Mouse (Mus musculus) hindbrain, embryonic 13.5 days (tissue): ENCODE measurements around the gene Twnk. TPM values are rescaled to one million over a fixed set of nuclear protein-coding genes. Genes with fewer than 3 reads are reported as not detected.

Experiments
- ATAC-seq: fragments of 200-750 bp; cut with Nextera tagmentation; 2 replicates; pipeline ENCODE4 v1.8.0; 2017; ENCODE audit warnings: moderate TSS enrichment; ENCODE audit not compliant: low FRiP score
- H3K27ac ChIP-seq: fragments of 300-500 bp; sonication (generic); 2 replicates; pipeline ENCODE4 v1.5.1; 2015; ENCODE audit warnings: inconsistent platforms, mild to moderate bottlenecking, moderate library complexity
- H3K27me3 ChIP-seq: fragments of 300-500 bp; sonication (generic); 2 replicates; pipeline ENCODE4 v1.6.1; 2015; ENCODE audit warnings: mild to moderate bottlenecking, inconsistent platforms
- H3K36me3 ChIP-seq: fragments of 300-500 bp; sonication (generic); 2 replicates; pipeline ENCODE4 v1.6.1; 2015; ENCODE audit warnings: mild to moderate bottlenecking, inconsistent platforms
- H3K4me1 ChIP-seq: fragments of 300-500 bp; sonication (generic); replicated peaks from 2 replicates; pipeline ENCODE4 v1.6.1; 2015; ENCODE audit warnings: inconsistent platforms
- H3K4me2 ChIP-seq: fragments of 300-500 bp; sonication (generic); 2 replicates; pipeline ENCODE4 v1.6.1; 2015; ENCODE audit warnings: inconsistent platforms, mild to moderate bottlenecking, moderate library complexity
- H3K4me3 ChIP-seq: fragments of 300-500 bp; sonication (generic); 2 replicates; pipeline ENCODE4 v1.5.1; 2015; ENCODE audit warnings: mild to moderate bottlenecking, inconsistent platforms
- H3K9ac ChIP-seq: fragments of 300-500 bp; sonication (generic); 2 replicates; pipeline ENCODE4 v1.6.1; 2015; ENCODE audit warnings: mild to moderate bottlenecking, inconsistent platforms
- H3K9me3 ChIP-seq: fragments of 300-500 bp; sonication (generic); 2 replicates; pipeline ENCODE4 v1.6.1; 2016; ENCODE audit warnings: inconsistent platforms
- WGBS: fragments of 180-500 bp; shearing (Covaris S2); methylation state at CpG from one replicate; pipeline ENCODE4 v1.1.7; 2015; 5-methylcytosine and 5-hydroxymethylcytosine counted together
- polyA plus RNA-seq: library from polyadenylated mRNA; unstranded; fragments of >200 nt; fragmentation: Nextera tagmentation; extraction: Ambion mirVana; gene quantifications from 2 replicates; pipeline ENCODE4 v1.2.1, GENCODE M21; 2015

Gene Twnk
- polyA plus RNA-seq, 1 experiment from 2014 or later: 17.0 TPM

DNA sequence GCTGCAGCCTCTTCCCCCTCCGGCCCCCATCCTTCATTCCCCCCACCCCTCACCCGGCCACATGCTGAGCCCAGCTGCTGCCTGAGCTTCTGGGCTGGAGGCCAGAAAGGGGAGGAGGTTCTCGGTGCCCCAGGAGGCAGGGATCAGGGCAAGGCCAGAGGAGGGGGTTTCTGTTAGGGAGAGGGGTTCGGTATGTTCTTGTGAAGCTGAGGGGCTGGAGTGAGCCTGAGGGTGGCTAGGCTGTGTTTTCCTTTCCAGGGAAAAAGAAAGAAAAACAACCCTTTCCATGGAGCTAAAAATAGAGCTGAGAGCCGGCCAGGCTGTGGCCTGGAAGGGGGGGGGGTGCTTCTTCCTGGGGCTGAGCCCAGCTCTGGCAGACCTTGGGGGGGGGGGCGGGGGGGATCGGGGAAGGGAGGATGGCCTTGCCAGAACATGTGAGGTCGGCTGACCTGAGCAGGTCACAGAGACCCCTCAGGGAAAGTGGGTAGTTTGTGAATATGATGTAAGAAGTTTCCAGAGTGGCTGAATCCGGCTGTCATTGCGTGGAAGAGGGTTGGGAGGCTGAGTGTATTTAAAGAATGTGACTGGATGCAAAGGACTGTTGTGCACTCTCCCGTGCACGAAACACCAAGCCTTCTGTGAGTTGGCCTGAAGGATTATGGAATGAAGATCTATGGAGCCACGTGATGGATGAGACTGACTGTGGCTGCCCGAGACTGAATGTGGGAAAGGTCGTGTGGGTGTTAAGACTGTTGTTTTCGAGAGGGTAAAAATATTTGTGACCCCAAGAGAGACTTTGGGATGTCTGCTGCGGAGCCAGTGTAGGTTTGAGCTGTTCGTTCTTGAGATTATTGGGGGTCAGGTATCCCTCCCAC, 11.1 kb downstream of the Twnk start:
- Histone ChIP-seq H3K4me1 (peaks cover 69% of the 10 kb centered on the region), H3K36me3 (peaks cover 12% of the 10 kb centered on the region), H3K27ac (peak overlapping the region; percentile 96), H3K4me2 (peak overlapping the region; percentile 90), H3K27me3 (0 out of 2 replicates have a peak, but pooled peaks cover 2% of the 10 kb centered on the region), H3K4me3 (peak overlapping the region; percentile 65), H3K9ac (peak overlapping the region; percentile 87), H3K9me3 (no peaks in the 10 kb centered on the region)
- peak; percentile 34 for ATAC-seq
- WGBS: 2% methylated on average over 17 of the region's 18 CpGs

GRCm38 (mm10) chr19:45017216-45017771, 11.8 kb downstream of the Twnk start:
- Histone ChIP-seq H3K4me1 (peaks cover 70% of the 10 kb centered on the region), H3K4me3 (peak overlapping the region; percentile 65), H3K9ac (peak overlapping the region; percentile 87), H3K27ac (peak overlapping the region; percentile 96), H3K27me3 (0 out of 2 replicates have a peak, but pooled peaks cover 2% of the 10 kb centered on the region), H3K36me3 (0 out of 2 replicates have a peak, but pooled peaks cover 7% of the 10 kb centered on the region), H3K9me3 (no peaks in the 10 kb centered on the region), H3K4me2 (peak overlapping the region; percentile 90)
- peak; percentile 57 for ATAC-seq
- WGBS: 2% methylated on average over 18 of the region's 27 CpGs

GRCm38 (mm10) chr19:45017909-45018308, 12.4 kb downstream of the Twnk start:
- Histone ChIP-seq H3K4me3 (peak overlapping the region; percentile 65), H3K36me3 (0 out of 2 replicates have a peak, but pooled peaks cover 9% of the 10 kb centered on the region), H3K27me3 (0 out of 2 replicates have a peak, but pooled peaks cover 2% of the 10 kb centered on the region), H3K27ac (peak overlapping the region; percentile 96), H3K4me1 (peaks cover 67% of the 10 kb centered on the region), H3K9ac (peak overlapping the region; percentile 87), H3K9me3 (no peaks in the 10 kb centered on the region), H3K4me2 (peak overlapping the region; percentile 90)
- peak; percentile 72 for ATAC-seq
- WGBS: under 1% methylated on average over 48 of the region's 48 CpGs

DNA sequence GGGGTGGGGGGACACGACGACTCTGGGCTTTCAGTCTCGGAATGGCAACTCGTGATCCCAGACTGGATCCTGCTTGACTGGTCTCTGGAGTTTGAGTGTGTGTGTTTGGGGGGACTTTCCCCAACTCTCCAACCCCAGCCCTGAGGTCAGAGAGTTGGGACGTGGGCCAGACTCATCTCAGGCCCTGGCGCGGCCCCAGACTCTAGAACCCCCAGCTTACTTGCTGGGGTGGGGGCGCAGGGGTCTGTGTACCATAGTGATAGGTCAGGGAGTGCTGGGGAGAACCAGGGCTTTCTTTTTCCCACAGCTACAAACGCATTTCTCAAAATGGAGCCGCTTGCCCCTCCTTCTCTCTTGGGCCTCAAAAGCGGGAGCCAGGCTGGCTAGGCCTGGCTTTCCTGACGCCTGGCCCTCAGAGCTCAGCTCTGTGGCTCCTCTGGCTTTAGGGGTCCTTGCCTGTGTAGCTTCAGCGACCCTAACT, 12.9 kb downstream of the Twnk start:
- Histone ChIP-seq H3K9me3 (no peaks in the 10 kb centered on the region), H3K27me3 (0 out of 2 replicates have a peak, but pooled peaks cover 2% of the 10 kb centered on the region), H3K27ac (peak overlapping the region; percentile 96), H3K4me3 (peak overlapping the region; percentile 65), H3K4me2 (peak overlapping the region; percentile 90), H3K9ac (peak overlapping the region; percentile 87), H3K4me1 (peaks cover 67% of the 10 kb centered on the region), H3K36me3 (peaks cover 10% of the 10 kb centered on the region)
- peak; percentile 14 for ATAC-seq
- 0% methylated on average over 13 of the region's 13 CpGs for WGBS

DNA sequence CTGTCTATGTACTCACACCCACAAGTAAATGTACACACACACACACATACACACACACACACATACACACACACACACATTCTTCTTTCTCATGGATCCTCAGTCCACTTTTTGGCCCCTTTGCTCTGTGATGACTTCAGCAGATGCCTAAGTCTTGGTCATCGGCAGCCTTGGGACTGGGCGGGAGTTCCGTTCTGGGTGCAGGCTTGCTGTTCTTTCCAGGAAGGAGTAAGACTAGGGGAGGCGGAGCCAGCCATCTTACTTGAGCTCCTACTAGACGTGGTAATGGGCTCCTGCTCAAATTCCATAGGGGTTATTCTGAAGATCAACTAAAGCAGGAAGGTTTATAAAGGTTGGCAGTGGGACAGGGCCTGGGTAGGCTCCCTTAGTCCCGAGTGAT, 14.9 kb downstream of the Twnk start:
- no peaks in the 10 kb centered on the region for H3K9me3 ChIP-seq
- H3K4me2 ChIP-seq: 0 out of 2 replicates have a peak overlapping the region, but pooled peaks have one; percentile 16
- H3K27me3 ChIP-seq: 0 out of 2 replicates have a peak, but pooled peaks cover 2% of the 10 kb centered on the region
- no peak for ATAC-seq
- H3K36me3 ChIP-seq: peaks cover 26% of the 10 kb centered on the region
- H3K27ac ChIP-seq: no peak overlapping the region
- peak overlapping the region; percentile 39; the same call in 1 of the 2 replicates for H3K9ac ChIP-seq
- H3K4me3 ChIP-seq: no peak overlapping the region
- WGBS: 68% methylated on average over 6 of the region's 6 CpGs
- peaks cover 63% of the 10 kb centered on the region for H3K4me1 ChIP-seq

GRCm38 (mm10) chr19:45021362-45021761, 15.9 kb downstream of the Twnk start:
- H3K4me2 ChIP-seq: 0 out of 2 replicates have a peak overlapping the region, but pooled peaks have one; percentile 15
- no peaks in the 10 kb centered on the region for H3K27me3 ChIP-seq
- 90% methylated on average over 15 of the region's 15 CpGs for WGBS
- H3K4me3 ChIP-seq: no peak overlapping the region
- H3K9ac ChIP-seq: peak overlapping the region; percentile 39; the same call in 1 of the 2 replicates
- H3K4me1 ChIP-seq: peaks cover 53% of the 10 kb centered on the region
- H3K36me3 ChIP-seq: peaks cover 36% of the 10 kb centered on the region
- H3K9me3 ChIP-seq: no peaks in the 10 kb centered on the region
- H3K27ac ChIP-seq: no peak overlapping the region
- no peak for ATAC-seq

- H3K27me3 ChIP-seq: no peaks in the 10 kb centered on the region
- no peak overlapping the region for H3K4me2 ChIP-seq
- H3K27ac ChIP-seq: no peak overlapping the region
- 83% methylated on average over 11 of the region's 11 CpGs for WGBS
- no peaks in the 10 kb centered on the region for H3K9me3 ChIP-seq
- peaks cover 52% of the 10 kb centered on the region for H3K4me1 ChIP-seq
- H3K4me3 ChIP-seq: no peak overlapping the region
- no peak overlapping the region for H3K9ac ChIP-seq
- no peak for ATAC-seq
- H3K36me3 ChIP-seq: peaks cover 57% of the 10 kb centered on the region
Observed at GRCm38 (mm10) chr19:45023993-45024392, 18.5 kb downstream of the Twnk start.

- Histone ChIP-seq H3K27me3 (no peaks in the 10 kb centered on the region), H3K36me3 (peaks cover 57% of the 10 kb centered on the region), H3K9ac (no peak overlapping the region), H3K4me2 (no peak overlapping the region), H3K9me3 (no peaks in the 10 kb centered on the region), H3K27ac (no peak overlapping the region; the same call in 1 of the 2 replicates), H3K4me3 (no peak overlapping the region), H3K4me1 (peaks cover 44% of the 10 kb centered on the region)
- no peak for ATAC-seq
- WGBS: 86% methylated on average over 20 of the region's 20 CpGs
Observed at GRCm38 (mm10) chr19:45024775-45025174, 19.3 kb downstream of the Twnk start.

GRCm38 (mm10) chr19:45025937-45026568, 20.6 kb downstream of the Twnk start:
- Histone ChIP-seq H3K36me3 (peaks cover 57% of the 10 kb centered on the region), H3K4me3 (no peak overlapping the region), H3K9me3 (no peaks in the 10 kb centered on the region), H3K9ac (no peak overlapping the region; the same call in 1 of the 2 replicates), H3K27me3 (no peaks in the 10 kb centered on the region), H3K4me1 (peaks cover 41% of the 10 kb centered on the region), H3K27ac (no peak overlapping the region), H3K4me2 (no peak overlapping the region)
- WGBS: 93% methylated on average over 37 of the region's 37 CpGs
- ATAC-seq: no peak

- Histone ChIP-seq H3K4me3 (no peak overlapping the region), H3K9me3 (no peaks in the 10 kb centered on the region), H3K36me3 (peaks cover 51% of the 10 kb centered on the region), H3K27ac (no peak overlapping the region), H3K9ac (no peak overlapping the region), H3K4me1 (peaks cover 42% of the 10 kb centered on the region), H3K27me3 (no peaks in the 10 kb centered on the region), H3K4me2 (no peak overlapping the region)
- ATAC-seq: no peak
- WGBS: 86% methylated on average over 6 of the region's 6 CpGs
Observed at GRCm38 (mm10) chr19:45026958-45027670, 21.7 kb downstream of the Twnk start.

DNA sequence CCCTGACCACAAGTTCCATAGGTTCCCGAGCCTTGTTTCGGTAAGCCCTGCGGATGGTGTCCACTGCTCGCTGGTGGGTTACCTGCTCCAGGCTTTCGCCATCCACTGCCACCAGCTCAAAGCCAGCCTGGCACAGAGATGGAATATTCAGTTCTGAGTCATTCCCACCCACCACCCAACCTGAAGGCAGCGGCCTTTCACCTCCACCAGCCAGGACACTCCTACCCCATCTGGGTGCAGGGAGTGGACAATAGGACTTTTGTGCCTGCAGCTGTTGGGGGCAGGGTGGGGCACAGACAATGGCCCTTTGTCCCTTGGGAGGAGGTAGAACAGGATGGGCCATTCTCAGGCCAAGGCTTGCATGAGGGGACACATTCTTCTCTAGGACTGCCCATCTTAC, 22.4 kb downstream of the Twnk start:
- H3K4me1 ChIP-seq: peaks cover 49% of the 10 kb centered on the region
- no peak overlapping the region for H3K4me2 ChIP-seq
- no peak overlapping the region for H3K27ac ChIP-seq
- H3K36me3 ChIP-seq: peaks cover 48% of the 10 kb centered on the region
- WGBS: 75% methylated on average over 6 of the region's 6 CpGs
- no peak for ATAC-seq
- H3K9ac ChIP-seq: no peak overlapping the region
- no peak overlapping the region for H3K4me3 ChIP-seq
- H3K9me3 ChIP-seq: no peaks in the 10 kb centered on the region
- H3K27me3 ChIP-seq: no peaks in the 10 kb centered on the region
